Mouse (Mus musculus): ENCODE data around the gene Rgs13.

Gene Rgs13

GRCm38 (mm10) chr1:144177166-144177565 is at the start of gene Rgs13:
Gene Rgs13 (minus strand): TSS chr1:144177372.
- no peak for DNase-seq (ENCODE audit: low read depth, low spot score)

- DNase-seq (ENCODE audit: low read depth, low spot score): peak; percentile 21
Measured at GRCm38 (mm10) chr1:144215230-144215629, 38.1 kb upstream of the Rgs13 start.

GRCm38 (mm10) chr1:144210912-144211311 is 33.7 kb upstream of the Rgs13 start:
- DNase-seq (ENCODE audit: low read depth, low spot score): no peak

- DNase-seq (ENCODE audit: low read depth, low spot score): no peak
Measured at GRCm38 (mm10) chr1:144206281-144207061, 29.3 kb upstream of the Rgs13 start.

- no peak for DNase-seq (ENCODE audit: low read depth, low spot score)
Measured at GRCm38 (mm10) chr1:144204766-144205165, 27.6 kb upstream of the Rgs13 start.

DNA sequence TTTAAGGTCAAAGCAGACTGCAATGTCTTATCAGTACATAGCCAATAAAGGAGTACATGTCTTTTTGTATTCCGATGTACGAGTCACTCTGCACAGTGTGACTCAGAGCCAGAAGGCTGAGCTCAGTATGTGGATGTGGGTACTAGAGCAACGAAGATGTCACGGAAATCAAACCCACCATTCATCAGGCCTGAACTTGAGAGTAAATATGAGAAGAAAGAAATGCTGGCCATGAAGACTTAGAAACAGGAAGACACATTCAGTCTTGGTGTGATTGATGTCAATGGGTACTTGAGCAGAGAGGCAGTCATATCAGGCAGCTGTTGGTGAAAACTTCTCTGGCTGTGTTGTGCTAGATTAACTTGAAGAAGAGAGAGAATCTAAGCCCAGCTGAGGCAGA is 25.8 kb upstream of the Rgs13 start:
- DNase-seq (ENCODE audit: low read depth, low spot score): peak; percentile 58

- DNase-seq (ENCODE audit: low read depth, low spot score): no peak
Measured at GRCm38 (mm10) chr1:144200496-144200895, 23.3 kb upstream of the Rgs13 start.

DNA sequence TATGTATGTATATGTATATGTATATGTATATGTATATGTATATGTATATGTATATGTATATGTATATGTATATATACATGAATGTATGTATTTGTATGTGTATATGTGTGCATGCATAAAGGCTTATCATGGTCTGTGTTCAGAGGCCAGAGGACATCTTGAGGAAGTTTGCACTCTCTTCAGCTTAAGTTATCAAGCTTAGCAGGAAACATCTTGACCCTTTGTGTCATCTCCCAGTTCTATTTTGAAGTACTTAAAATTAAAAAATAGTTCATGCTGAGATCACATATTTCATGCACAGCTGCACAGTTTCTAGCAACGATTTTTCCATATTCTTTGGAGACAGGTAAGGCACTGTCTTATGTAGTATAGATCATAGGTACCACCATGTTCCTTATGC is 22.4 kb upstream of the Rgs13 start:
- no peak for DNase-seq (ENCODE audit: low read depth, low spot score)

DNA sequence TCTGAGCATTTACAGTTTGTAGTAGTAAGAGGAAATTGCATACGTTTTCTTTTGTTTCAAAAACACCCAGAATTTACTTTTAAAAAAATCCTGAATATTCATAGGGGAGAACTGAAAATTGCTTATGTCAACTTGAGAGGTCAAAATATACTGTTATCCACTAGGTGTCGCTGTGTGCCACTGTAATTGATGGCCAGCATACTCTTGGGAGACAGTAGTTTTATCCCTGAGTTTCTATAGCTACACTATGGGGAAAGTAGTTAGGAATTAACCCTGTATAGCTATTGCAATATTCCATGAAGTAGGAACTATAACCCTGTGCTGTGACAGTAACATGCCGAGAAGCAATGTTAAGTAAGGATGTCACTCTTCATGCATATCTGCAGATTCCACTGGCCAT is 20.5 kb upstream of the Rgs13 start:
- peak; percentile 84 for DNase-seq (ENCODE audit: low read depth, low spot score)

DNA sequence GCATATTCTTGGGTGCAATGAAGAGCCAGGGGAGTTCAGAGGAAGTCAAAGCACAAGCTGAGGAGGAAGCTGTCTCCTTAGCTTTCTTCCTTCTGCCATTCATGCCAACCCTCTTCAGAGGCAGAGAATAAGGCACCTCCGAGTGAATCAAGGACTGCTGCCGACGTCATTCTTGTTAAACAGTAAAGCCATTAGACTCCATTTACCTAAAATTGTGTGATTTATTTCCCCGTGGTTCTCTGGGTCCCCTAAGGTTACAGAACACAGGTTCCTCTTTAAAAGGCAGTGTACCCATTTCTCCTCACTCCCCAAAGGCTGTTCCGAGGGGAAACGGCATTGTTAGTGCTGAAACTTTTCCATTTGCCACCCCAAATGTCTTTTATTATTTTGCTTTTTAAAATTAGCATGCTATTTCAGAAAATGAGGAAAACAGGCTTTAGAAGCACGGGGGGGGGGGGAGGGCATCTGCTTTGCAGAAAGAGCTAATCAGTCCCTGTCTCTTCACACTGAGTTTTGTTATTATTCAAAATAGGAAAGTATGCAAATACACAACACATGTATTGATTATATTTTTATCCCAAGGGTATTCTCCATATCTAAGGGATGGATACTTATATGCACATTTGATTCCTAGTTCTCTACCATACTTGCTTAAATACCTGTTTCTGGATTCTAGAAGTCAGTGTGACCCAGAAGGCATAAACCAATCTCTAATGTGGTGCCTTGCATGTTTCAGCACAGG is 9.7 kb upstream of the Rgs13 start:
- no peak for DNase-seq (ENCODE audit: low read depth, low spot score)

GRCm38 (mm10) chr1:144184955-144185715 is 8.0 kb upstream of the Rgs13 start:
- no peak for DNase-seq (ENCODE audit: low read depth, low spot score)

DNA sequence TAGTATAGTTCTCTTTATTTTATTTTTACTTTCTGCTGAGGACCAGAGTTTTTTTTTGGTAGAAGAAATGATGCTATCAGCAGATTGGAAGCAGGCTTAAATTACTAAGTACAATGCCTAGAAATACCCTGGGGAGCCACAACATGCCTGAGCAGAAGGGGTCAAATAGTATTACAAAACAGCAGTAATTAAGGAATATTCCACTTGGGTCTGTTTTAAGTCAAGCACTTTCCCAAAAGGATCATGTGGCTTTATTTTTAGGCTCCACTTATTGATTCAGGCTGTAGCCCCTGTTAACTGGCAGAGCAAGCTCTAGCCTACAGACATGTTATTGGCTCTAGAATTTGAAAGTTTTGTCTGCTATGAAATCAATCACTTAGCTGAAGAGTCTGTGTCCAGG is 6.5 kb upstream of the Rgs13 start:
- no peak for DNase-seq (ENCODE audit: low read depth, low spot score)

DNA sequence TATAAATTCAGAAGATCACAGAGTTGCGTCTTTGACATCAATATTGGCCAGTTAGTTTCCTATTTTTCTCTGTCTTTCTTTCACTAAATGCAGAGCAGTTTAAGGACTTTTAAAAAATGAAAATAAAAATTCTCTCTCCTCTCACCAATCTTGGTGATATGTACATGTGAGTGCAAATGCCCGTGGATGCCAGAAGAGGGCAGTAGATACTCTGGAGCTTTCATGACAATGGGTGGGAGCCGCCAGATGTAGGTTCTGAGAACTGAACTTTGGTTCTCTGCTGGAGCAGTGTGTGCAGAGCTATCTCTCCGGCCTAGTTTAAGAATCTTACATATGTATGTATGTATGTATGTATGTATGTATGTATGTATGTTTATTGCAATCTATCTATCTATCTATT is 2.4 kb upstream of the Rgs13 start:
- DNase-seq (ENCODE audit: low read depth, low spot score): no peak

DNA sequence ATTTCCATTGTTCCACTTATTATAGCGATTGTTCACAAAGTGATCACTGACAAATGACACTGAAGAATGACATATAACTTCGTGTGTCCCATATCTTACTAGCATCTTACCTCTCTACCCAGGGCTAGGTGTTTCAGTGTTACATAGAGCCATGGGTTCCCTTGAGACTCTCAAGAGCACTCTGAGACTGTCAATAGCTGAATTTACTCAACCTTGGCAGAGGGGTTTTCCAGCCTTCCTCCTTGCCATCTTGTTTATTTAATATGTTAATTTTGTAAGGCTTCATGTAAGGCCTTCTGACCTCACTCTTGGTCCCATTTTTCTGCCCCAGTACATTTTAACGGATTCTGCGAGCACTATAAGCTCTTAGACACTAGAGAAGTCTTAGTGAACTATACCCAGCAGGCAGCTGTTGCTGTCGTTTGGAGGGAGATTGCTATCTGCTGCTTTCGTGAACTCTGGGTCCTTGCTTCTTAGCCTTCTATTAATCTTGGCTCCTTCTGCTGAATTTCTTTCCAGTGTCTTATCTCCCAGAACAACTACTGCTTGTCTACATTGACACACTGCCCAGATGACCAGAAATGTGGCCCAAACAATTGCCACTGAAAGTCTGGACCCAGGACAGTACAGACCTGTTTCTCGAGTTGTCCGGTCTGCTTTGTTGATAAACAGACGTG is 1.2 kb upstream of the Rgs13 start:
- no peak for DNase-seq (ENCODE audit: low read depth, low spot score)

GRCm38 (mm10) chr1:144177620-144178019 is 448 bp upstream of the Rgs13 start:
- no peak for DNase-seq (ENCODE audit: low read depth, low spot score)

DNA sequence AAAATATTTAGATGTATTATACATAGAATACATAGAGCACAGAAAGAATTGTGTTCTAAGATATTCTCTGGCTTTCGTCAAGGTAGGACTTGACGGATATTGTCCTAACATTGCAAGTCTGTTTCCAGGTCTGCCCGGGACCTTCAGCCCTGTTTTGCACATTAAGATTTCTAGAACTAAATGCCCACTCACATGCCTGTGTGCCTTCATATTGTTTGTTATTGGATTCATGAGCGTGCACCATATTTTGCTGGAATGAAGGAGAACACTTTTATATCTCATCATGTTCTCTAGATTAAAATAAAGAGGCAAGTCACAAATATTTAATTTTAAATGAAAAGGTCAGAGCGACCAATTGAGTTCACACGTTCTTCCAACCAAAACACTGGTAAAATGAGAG is 2.4 kb downstream of the Rgs13 start:
- DNase-seq (ENCODE audit: low read depth, low spot score): no peak

DNA sequence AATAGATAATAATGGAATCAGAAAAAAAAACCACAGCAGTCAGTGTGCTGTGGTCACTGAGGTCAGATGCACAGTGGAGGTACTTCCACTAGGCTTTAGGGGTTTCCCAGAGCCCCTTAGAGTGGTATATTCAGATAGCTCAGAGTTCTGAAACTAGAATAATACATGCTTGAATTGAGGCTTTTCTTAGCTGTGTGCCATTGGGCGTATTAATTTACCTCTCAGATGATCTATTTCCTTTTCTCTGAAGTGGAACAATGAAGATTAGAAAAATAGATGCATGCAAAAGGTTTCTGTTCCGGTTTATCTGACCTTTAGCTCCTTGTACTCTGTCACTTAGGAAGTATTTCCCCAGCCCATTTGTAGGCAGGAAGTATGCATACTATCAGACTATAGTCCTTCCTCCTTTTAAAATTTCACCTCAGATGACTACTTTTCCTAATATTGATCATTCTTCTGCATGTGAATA is 3.6 kb downstream of the Rgs13 start:
- no peak for DNase-seq (ENCODE audit: low read depth, low spot score)

- DNase-seq (ENCODE audit: low read depth, low spot score): no peak
Measured at GRCm38 (mm10) chr1:144168921-144169320, 8.3 kb downstream of the Rgs13 start.

DNA sequence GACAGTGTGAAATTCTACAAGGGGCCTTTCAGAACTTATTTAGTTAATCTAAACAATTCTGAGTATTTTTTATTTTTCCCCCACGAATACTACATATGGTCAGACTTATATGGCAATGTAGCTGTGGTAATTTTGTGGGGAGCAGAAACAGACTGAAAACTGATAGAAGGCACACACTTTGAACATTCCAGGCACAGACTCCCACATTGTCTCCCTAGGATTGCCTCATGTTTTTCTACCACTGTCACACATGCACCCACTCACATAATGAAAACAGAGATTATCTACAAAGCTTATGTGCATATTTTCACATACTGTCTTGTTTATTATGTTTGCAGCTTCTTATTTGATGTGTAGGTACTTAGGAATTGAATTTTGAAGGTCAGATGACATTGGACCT is 9.4 kb downstream of the Rgs13 start:
- DNase-seq (ENCODE audit: low read depth, low spot score): no peak

DNA sequence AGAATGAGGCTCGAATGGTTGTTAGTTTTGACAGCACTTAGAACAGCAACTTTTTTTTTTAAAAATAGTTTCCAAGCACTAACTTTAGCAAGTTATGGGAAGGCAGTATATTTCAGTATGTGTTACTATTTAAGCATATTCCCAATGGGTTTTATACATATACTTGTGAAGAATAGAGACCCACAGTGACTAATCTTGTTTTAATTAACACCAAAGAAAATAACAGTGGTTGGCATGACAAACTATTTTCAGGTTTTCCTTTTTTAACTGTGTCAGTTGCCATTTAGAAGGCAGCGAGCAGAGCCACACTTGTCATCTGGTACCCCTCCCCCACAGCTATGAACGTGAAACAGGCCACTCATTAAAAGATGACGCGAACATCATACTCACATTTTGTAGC is 10.3 kb downstream of the Rgs13 start:
- no peak for DNase-seq (ENCODE audit: low read depth, low spot score)

DNA sequence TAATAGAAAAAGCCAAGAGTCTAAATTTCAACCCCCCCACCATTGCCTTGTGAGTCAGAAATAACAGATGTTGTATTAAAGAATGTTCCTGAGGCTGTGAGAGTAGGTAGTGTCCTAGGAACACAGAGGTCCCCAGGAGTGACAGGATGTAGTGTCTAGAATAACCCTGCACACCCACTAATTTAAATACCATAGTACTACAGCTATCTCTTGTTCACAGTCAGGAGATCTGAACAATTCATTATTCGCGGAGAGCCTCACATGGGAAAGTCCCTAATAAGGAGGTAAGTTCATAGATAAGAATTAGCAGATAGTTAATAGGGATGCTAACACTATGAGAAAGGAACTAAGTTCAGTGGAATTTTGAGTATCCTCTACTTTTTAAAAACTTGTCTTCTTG is 10.9 kb downstream of the Rgs13 start:
- peak; percentile 16 for DNase-seq (ENCODE audit: low read depth, low spot score)

GRCm38 (mm10) chr1:144152526-144152925 is 24.6 kb downstream of the Rgs13 start:
- no peak for DNase-seq (ENCODE audit: low read depth, low spot score)
